ENCODE assay signal across 27 mouse cellular contexts in genomic region chr7:112530924-112531323, GRCm38 (mm10).
DNase-seq lines count a peak whose midpoint lies in the region; ATAC-seq and TF ChIP-seq lines count a peak whose summit lies in the region.
"Had no signal": no experiment of that assay in that cellular context is flagged by ENCODE, and none has a peak within 500 bp of the region (broad histone marks: within the 10 kb centered on the region; RNA-seq: fewer than 3 reads in every experiment).

No protein-coding gene starts in this region.

- no peak for TF ChIP-seq CTCF in kidney, adult 2 months (conservative IDR thresholded peaks at IDR 0.05; ENCODE audit: insufficient read depth, insufficient read length, low read depth, low read length)
- TF ChIP-seq CTCF in lung, postnatal 0 days (IDR thresholded peaks at IDR 0.05) = no peak

- no peaks in the 10 kb centered on the region for H3K27me3 ChIP-seq in kidney, adult 2 months (replicated peaks; ENCODE audit: control insufficient read depth, insufficient read depth, low read length)
- H3K27me3 ChIP-seq in kidney, embryonic 14.5 days (ENCODE audit: control insufficient read depth, insufficient read depth, low read length) = no peaks in the 10 kb centered on the region
- H3K27me3 ChIP-seq in liver, embryonic 16.5 days (ENCODE audit: control insufficient read depth, insufficient read depth, low read depth, low read length) = no peaks in the 10 kb centered on the region
- H3K27me3 ChIP-seq in liver, embryonic 11.5 days (replicated peaks; ENCODE audit: control insufficient read depth, insufficient read depth, low read length) = no peaks in the 10 kb centered on the region
- H3K27me3 ChIP-seq in lung, postnatal 0 days (replicated peaks; ENCODE audit: insufficient read depth, low read length) = no peaks in the 10 kb centered on the region
- H3K27me3 ChIP-seq in midbrain, embryonic 10.5 days (ENCODE audit: low read depth, poor library complexity, severe bottlenecking) = no peaks in the 10 kb centered on the region
- H3K27me3 ChIP-seq: CH12.LX; heart, embryonic 15.5 days; hindbrain, embryonic 13.5 days; Patski had no signal

- H3K4me1 ChIP-seq in kidney, adult 2 months (ENCODE audit: control insufficient read depth, insufficient read depth, low read length) = peaks cover 8% of the 10 kb centered on the region; the same call in 1 of the 2 replicates
- H3K4me1 ChIP-seq in kidney, embryonic 14.5 days (ENCODE audit: control insufficient read depth, insufficient read depth, low read length) = peaks cover 32% of the 10 kb centered on the region
- no peaks in the 10 kb centered on the region; the same call in 1 of the 2 replicates for H3K4me1 ChIP-seq in liver, embryonic 16.5 days (ENCODE audit: control insufficient read depth, low read depth, low read length)
- no peaks in the 10 kb centered on the region for H3K4me1 ChIP-seq in liver, embryonic 11.5 days (replicated peaks; ENCODE audit: control insufficient read depth, insufficient read depth, low read length)
- H3K4me1 ChIP-seq in lung, postnatal 0 days (ENCODE audit: insufficient read depth, low read depth, low read length) = peaks cover 12% of the 10 kb centered on the region; the same call in 1 of the 2 replicates
- peaks cover 34% of the 10 kb centered on the region for H3K4me1 ChIP-seq in midbrain, embryonic 10.5 days

- WGBS in kidney, adult 2 months = 58% methylated on average over 5 of the region's 5 CpGs
- 63% methylated on average over 5 of the region's 5 CpGs for WGBS in kidney, embryonic 14.5 days
- WGBS in liver, embryonic 16.5 days (ENCODE audit: insufficient replicate concordance) = 45% methylated on average over 5 of the region's 5 CpGs
- 68% methylated on average over 5 of the region's 5 CpGs for WGBS in liver, embryonic 11.5 days
- 62% methylated on average over 5 of the region's 5 CpGs for WGBS in lung, postnatal 0 days
- 73% methylated on average over 5 of the region's 5 CpGs for WGBS in midbrain, embryonic 10.5 days

- H3K4me3 ChIP-seq in kidney, adult 2 months (ENCODE audit: insufficient read depth, low read depth, low read length) = no peak overlapping the region
- H3K4me3 ChIP-seq in kidney, embryonic 14.5 days (ENCODE audit: low read length) = no peak overlapping the region
- H3K4me3 ChIP-seq in liver, embryonic 16.5 days (ENCODE audit: low read depth, low read length) = no peak overlapping the region
- H3K4me3 ChIP-seq in liver, embryonic 11.5 days (ENCODE audit: low read depth, low read length) = no peak overlapping the region
- H3K4me3 ChIP-seq in lung, postnatal 0 days (ENCODE audit: low read depth, low read length) = no peak overlapping the region
- no peak overlapping the region for H3K4me3 ChIP-seq in midbrain, embryonic 10.5 days
- H3K4me3 ChIP-seq: forebrain, embryonic 10.5 days; forebrain, embryonic 13.5 days; heart, embryonic 15.5 days; hindbrain, embryonic 10.5 days; hindbrain, embryonic 13.5 days had no signal

- H3K9me3 ChIP-seq in kidney, embryonic 14.5 days (ENCODE audit: control insufficient read depth, low read length) = no peaks in the 10 kb centered on the region
- H3K9me3 ChIP-seq in liver, embryonic 16.5 days (replicated peaks; ENCODE audit: control insufficient read depth, low read length) = no peaks in the 10 kb centered on the region
- no peaks in the 10 kb centered on the region for H3K9me3 ChIP-seq in liver, embryonic 11.5 days (ENCODE audit: control insufficient read depth, low read length)
- H3K9me3 ChIP-seq in lung, postnatal 0 days (ENCODE audit: low read length) = no peaks in the 10 kb centered on the region
- no peaks in the 10 kb centered on the region for H3K9me3 ChIP-seq in midbrain, embryonic 10.5 days (replicated peaks)
- H3K9me3 ChIP-seq: forebrain, embryonic 10.5 days; forebrain, embryonic 13.5 days; heart, embryonic 15.5 days; hindbrain, embryonic 10.5 days; hindbrain, embryonic 13.5 days had no signal

- no peak for TF ChIP-seq EP300 in lung, postnatal 0 days (IDR thresholded peaks at IDR 0.05)

- no peak overlapping the region for H3K4me2 ChIP-seq in kidney, embryonic 14.5 days (replicated peaks; ENCODE audit: low read depth, low read length)
- no peak overlapping the region for H3K4me2 ChIP-seq in liver, embryonic 16.5 days (ENCODE audit: low read depth, low read length)
- no peak overlapping the region for H3K4me2 ChIP-seq in liver, embryonic 11.5 days
- H3K4me2 ChIP-seq in lung, postnatal 0 days (replicated peaks; ENCODE audit: low read depth, low read length) = no peak overlapping the region
- H3K4me2 ChIP-seq: forebrain, embryonic 13.5 days; heart, embryonic 11.5 days; heart, embryonic 15.5 days; hindbrain, embryonic 13.5 days had no signal

- no peak for TF ChIP-seq POLR2A in kidney, adult 2 months (IDR thresholded peaks at IDR 0.05; ENCODE audit: low read depth, low read length)

- H3K27ac ChIP-seq in kidney, adult 2 months (ENCODE audit: insufficient read depth, low read depth, low read length) = no peak overlapping the region
- no peak overlapping the region for H3K27ac ChIP-seq in kidney, embryonic 14.5 days (ENCODE audit: low read depth, low read length)
- H3K27ac ChIP-seq in liver, embryonic 16.5 days (ENCODE audit: low read length) = no peak overlapping the region
- H3K27ac ChIP-seq in liver, embryonic 11.5 days (ENCODE audit: low read depth, low read length) = no peak overlapping the region
- no peak overlapping the region for H3K27ac ChIP-seq in lung, postnatal 0 days (ENCODE audit: low read length)
- no peak overlapping the region for H3K27ac ChIP-seq in midbrain, embryonic 10.5 days (replicated peaks)
- H3K27ac ChIP-seq: forebrain, embryonic 10.5 days; forebrain, embryonic 13.5 days; heart, embryonic 15.5 days; hindbrain, embryonic 10.5 days; hindbrain, embryonic 13.5 days had no signal

- DNase-seq in kidney, adult 2 months = peak; percentile 14
- no peak for DNase-seq in liver, embryonic 11.5 days (ENCODE audit: low spot score)
- DNase-seq in lung, postnatal 0 days (ENCODE audit: low spot score) = peak; percentile 20
- no peak for DNase-seq in lung, postnatal 36 days
- no peak for DNase-seq in midbrain, embryonic 10.5 days (ENCODE audit: low spot score)
- DNase-seq: adrenal gland, postnatal 10 days; adrenal gland, postnatal 36 days; B cell, adult 2 months; cerebellum, adult 18-20 months; cerebellum, adult 9-10 months; cerebellum, postnatal 14 days; gastrocnemius, postnatal 10 days; gastrocnemius, postnatal 36 days; heart, postnatal 10 days; heart, postnatal 36 days had no signal

- no peak for ATAC-seq in kidney, embryonic 14.5 days (ENCODE audit: low FRiP score, low TSS enrichment)
- 0 out of 2 replicates have a peak, but pooled peaks have one; percentile 37 for ATAC-seq in liver, embryonic 16.5 days (ENCODE audit: low read depth)
- ATAC-seq in liver, embryonic 11.5 days (replicated peaks; ENCODE audit: low FRiP score) = no peak
- no peak for ATAC-seq in lung, postnatal 0 days
- ATAC-seq: forebrain, embryonic 13.5 days; forebrain, embryonic 16.5 days; Patski had no signal

- H3K9ac ChIP-seq in kidney, embryonic 14.5 days (ENCODE audit: low read depth, low read length) = no peak overlapping the region
- no peak overlapping the region for H3K9ac ChIP-seq in liver, embryonic 16.5 days (ENCODE audit: low read depth, low read length)
- no peak overlapping the region for H3K9ac ChIP-seq in liver, embryonic 11.5 days (ENCODE audit: low read depth, low read length)
- H3K9ac ChIP-seq in lung, postnatal 0 days (replicated peaks; ENCODE audit: low read depth) = no peak overlapping the region
- H3K9ac ChIP-seq: forebrain, embryonic 13.5 days; heart, embryonic 15.5 days; hindbrain, embryonic 13.5 days had no signal

- H3K36me3 ChIP-seq in kidney, adult 2 months (ENCODE audit: control insufficient read depth, insufficient read depth, low read length) = no peaks in the 10 kb centered on the region
- no peaks in the 10 kb centered on the region for H3K36me3 ChIP-seq in kidney, embryonic 14.5 days (ENCODE audit: control insufficient read depth, insufficient read depth, low read length)
- H3K36me3 ChIP-seq in liver, embryonic 16.5 days (ENCODE audit: control insufficient read depth, insufficient read depth) = no peaks in the 10 kb centered on the region
- no peaks in the 10 kb centered on the region for H3K36me3 ChIP-seq in liver, embryonic 11.5 days (ENCODE audit: control insufficient read depth, insufficient read depth, low read length)
- no peaks in the 10 kb centered on the region for H3K36me3 ChIP-seq in lung, postnatal 0 days (ENCODE audit: insufficient read depth, low read length)
- no peaks in the 10 kb centered on the region for H3K36me3 ChIP-seq in midbrain, embryonic 10.5 days
- H3K36me3 ChIP-seq: forebrain, embryonic 10.5 days; G1E; heart, embryonic 15.5 days; hindbrain, embryonic 10.5 days; hindbrain, embryonic 13.5 days had no signal

Comparison
In these comparisons a context has a peak if more than half of its experiments do, and no peak if none do; other contexts are left out.
1. DNase-seq: peak in kidney, adult 2 months (single experiment) and lung, postnatal 0 days (single experiment); none in liver, embryonic 11.5 days (single experiment), lung, postnatal 36 days (single experiment) and midbrain, embryonic 10.5 days (single experiment).